In the genomic region with DNA sequence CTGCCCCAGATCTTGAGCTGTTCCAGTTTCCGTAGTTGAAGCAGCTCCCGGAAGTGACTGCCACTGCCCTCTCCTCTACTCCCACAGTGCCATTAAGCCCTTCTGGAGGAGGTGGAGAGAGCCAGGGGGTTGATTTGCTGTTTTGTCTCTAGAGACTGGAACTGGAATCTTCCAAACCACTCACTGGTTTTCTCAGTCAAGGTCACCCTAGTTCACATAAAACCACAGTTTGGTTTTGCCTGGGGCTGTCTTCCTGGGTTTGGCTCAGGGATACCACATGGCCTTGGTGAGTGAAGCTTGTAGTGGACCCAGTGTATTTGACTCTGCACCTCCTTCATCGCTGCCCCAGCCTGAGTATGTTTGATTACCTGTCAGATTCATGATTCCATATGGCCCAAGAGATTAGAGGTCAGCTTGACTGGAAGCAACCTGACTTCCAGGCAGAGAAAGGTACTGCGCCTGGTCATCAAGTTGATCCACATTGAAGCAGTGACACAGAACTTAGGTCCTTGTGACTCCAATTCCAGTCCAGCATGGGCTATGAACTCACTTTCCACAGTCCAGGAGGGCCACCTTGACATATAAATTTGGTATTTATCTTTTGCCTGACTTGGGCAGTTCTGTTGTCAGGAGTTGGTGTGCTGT, we compare ENCODE assay signal across 10 mouse cellular contexts. TPM values are rescaled to one million over a fixed set of nuclear protein-coding genes. Genes with fewer than 3 reads are reported as not detected.
DNase-seq lines count a peak whose midpoint lies in the region; ATAC-seq and TF ChIP-seq lines count a peak whose summit lies in the region.
"Had no signal": no experiment of that assay in that cellular context is flagged by ENCODE, and none has a peak within 500 bp of the region (broad histone marks: within the 10 kb centered on the region; RNA-seq: fewer than 3 reads in every experiment).

No protein-coding gene starts in this region.

- TF ChIP-seq EP300 in heart, adult 2 months (IDR thresholded peaks at IDR 0.05; ENCODE audit: insufficient read depth, low read depth, low read length) = no peak

- 52% methylated on average over 4 of the region's 4 CpGs for whole genome bisulfite sequencing in heart, adult 2 months
- 55% methylated on average over 4 of the region's 4 CpGs for WGBS in olfactory bulb, adult 2 months

- peaks cover 49% of the 10 kb centered on the region for H3K36me3 ChIP-seq in heart, adult 2 months (ENCODE audit: control insufficient read depth, insufficient read depth, low read length)
- H3K36me3 ChIP-seq in megakaryocyte, embryonic 14.5 days (replicated peaks; ENCODE audit: low read length) = peaks cover 31% of the 10 kb centered on the region

- no peaks in the 10 kb centered on the region for H3K9me3 ChIP-seq in megakaryocyte, embryonic 14.5 days

- H3K27ac ChIP-seq in heart, adult 2 months = peak overlapping the region; percentile 6; the same call in 1 of the 2 replicates
- peak overlapping the region; percentile 63 for H3K27ac ChIP-seq in brown adipose tissue, adult 24 weeks (replicated peaks; ENCODE audit: low read depth, low read length)
- H3K27ac ChIP-seq in olfactory bulb, adult 2 months (ENCODE audit: insufficient read depth, low read depth, low read length) = 0 out of 2 replicates have a peak overlapping the region, but pooled peaks have one; percentile 31

- H3K27me3 ChIP-seq in heart, adult 2 months (ENCODE audit: control insufficient read depth, insufficient read depth, low read length) = no peaks in the 10 kb centered on the region
- no peaks in the 10 kb centered on the region for H3K27me3 ChIP-seq in megakaryocyte, embryonic 14.5 days (replicated peaks)

- ATAC-seq in megakaryocyte, adult 5-6 weeks (ENCODE audit: poor library complexity, severe bottlenecking) = no peak

- peaks cover 21% of the 10 kb centered on the region for H3K79me2 ChIP-seq in heart, adult 2 months (replicated peaks; ENCODE audit: control insufficient read depth, insufficient read depth, low read length)

- intact Hi-C loops in heart, adult 2 months (cut with DNase I) = no loop called here
- intact Hi-C loops in heart, postnatal 36 days (cut with DNase I) = loop anchor here (2.0 kb wide), 1 partner anchor 36 kb away; no protein-coding TSS in a partner anchor

- H3K4me1 ChIP-seq in heart, adult 2 months (ENCODE audit: control insufficient read depth, insufficient read depth, low read length) = peaks cover 37% of the 10 kb centered on the region
- peaks cover 84% of the 10 kb centered on the region for H3K4me1 ChIP-seq in megakaryocyte, embryonic 14.5 days
- peaks cover 44% of the 10 kb centered on the region for H3K4me1 ChIP-seq in brown adipose tissue, adult 24 weeks (ENCODE audit: control insufficient read depth, insufficient read depth, insufficient read length, low read length)
- peaks cover 16% of the 10 kb centered on the region for H3K4me1 ChIP-seq in olfactory bulb, adult 2 months (ENCODE audit: control insufficient read depth, insufficient read depth, low read length)

- DNase-seq in heart, adult 2 months = no peak
- no peak for DNase-seq in heart, postnatal 36 days
- DNase-seq in testis, postnatal 14 days (ENCODE audit: low spot score) = no peak
- no peak for DNase-seq in B cell, adult 2 months
- DNase-seq: cerebellum, postnatal 14 days; right cerebral cortex, postnatal 25 days had no signal

- TF ChIP-seq POLR2A in heart, adult 2 months (IDR thresholded peaks at IDR 0.05; ENCODE audit: insufficient read depth, low read depth, low read length) = no peak
- TF ChIP-seq POLR2A in olfactory bulb, adult 2 months (IDR thresholded peaks at IDR 0.05; ENCODE audit: insufficient read depth, low read depth, low read length) = no peak

- no peak for TF ChIP-seq CTCF in heart, adult 2 months (IDR thresholded peaks at IDR 0.05)
- no peak for TF ChIP-seq CTCF in olfactory bulb, adult 2 months (IDR thresholded peaks at IDR 0.05; ENCODE audit: insufficient read depth, low read depth, low read length)

- H3K9ac ChIP-seq in heart, adult 2 months (ENCODE audit: low read depth, low read length) = no peak overlapping the region

- no peak overlapping the region for H3K4me3 ChIP-seq in heart, adult 2 months
- peak overlapping the region; percentile 28 for H3K4me3 ChIP-seq in megakaryocyte, embryonic 14.5 days (replicated peaks)
- no peak overlapping the region for H3K4me3 ChIP-seq in brown adipose tissue, adult 24 weeks (ENCODE audit: insufficient read depth, low read depth, low read length)
- no peak overlapping the region for H3K4me3 ChIP-seq in olfactory bulb, adult 2 months (ENCODE audit: insufficient read depth, low read depth, low read length)

RNA-seq across cellular contexts. Expression of gene Mprip, which starts 10.1 kb away (rescaled TPM):
- 100 to 1,000 TPM; 132 to 142 TPM for total RNA-seq in heart, adult 2 months (2021)
- 77.1 and 81.6 TPM in 2 replicates for polyA plus RNA-seq in heart, adult 2 months (2012; rRNA removed)
- 100 to 1,000 TPM; 137 to 147 TPM for total RNA-seq in heart, postnatal 36 days (2021)
- polyA plus RNA-seq in megakaryocyte, embryonic 14.5 days (2012; ENCODE audit: insufficient read depth, low replicate concordance) = 18.0 and 37.2 TPM in 2 replicates
- 23.7 and 26.2 TPM in 2 replicates for total RNA-seq in megakaryocyte, adult 5-6 weeks (2015)
- total RNA-seq in megakaryocyte, adult 5-6 weeks (2017) = 58.6 and 61.8 TPM in 2 replicates
- polyA plus RNA-seq in brown adipose tissue, adult 24 weeks (2012; ENCODE audit: insufficient read depth, insufficient read length, missing spikeins) = 83.7 and 89.7 TPM in 2 replicates
- polyA plus RNA-seq in olfactory bulb, adult 2 months (2012; ENCODE audit: insufficient read depth, insufficient read length, low replicate concordance, missing spikeins) = 111 TPM in 1 of 2 replicates, not detected in the other

Comparison
In these comparisons a context has a peak if more than half of its experiments do, and no peak if none do; other contexts are left out.
1. H3K27ac ChIP-seq: peak in every context shown above with its lines; median percentile 63 in brown adipose tissue, adult 24 weeks; 31 in olfactory bulb, adult 2 months; 6 in heart, adult 2 months.